Mouse (Mus musculus) thymus, adult 2 months (tissue): ENCODE measurements around the gene Arfgap3. TPM values are rescaled to one million over a fixed set of nuclear protein-coding genes. Genes with fewer than 3 reads are reported as not detected.

Experiments used
- polyA plus RNA-seq: library from polyadenylated mRNA; depleted of rRNA; stranded (reverse); fragments of >200 nt; gene quantifications from 2 replicates; pipeline ENCODE4 v1.2.3, GENCODE M21; 2012; rRNA removed

Gene Arfgap3
- polyA plus RNA-seq, 1 experiment = 23.0 TPM

Other genes with a start within 250 kb of the Arfgap3 start
- 168 and 179 TPM in 2 replicates for gene Rrp7a, start 227.4 kb downstream of the Arfgap3 start, polyA plus RNA-seq
- 108 and 123 TPM in 2 replicates for gene Poldip3, start 200.9 kb downstream of the Arfgap3 start, polyA plus RNA-seq
- gene Cyb5r3, start 177.7 kb downstream of the Arfgap3 start, polyA plus RNA-seq = 60.5 and 61.7 TPM in 2 replicates
- 5.4 and 6.4 TPM in 2 replicates for gene A4galt, start 98.5 kb downstream of the Arfgap3 start, polyA plus RNA-seq
- 25.7 and 30.5 TPM in 2 replicates for gene Pacsin2, start 114.4 kb upstream of the Arfgap3 start, polyA plus RNA-seq
- gene Ttll1, start 160.6 kb upstream of the Arfgap3 start, polyA plus RNA-seq = 9.7 and 10.9 TPM in 2 replicates
- 11.0 and 14.7 TPM in 2 replicates for gene Bik, start 176.6 kb upstream of the Arfgap3 start, polyA plus RNA-seq
- gene Tspo, start 213.3 kb upstream of the Arfgap3 start, polyA plus RNA-seq = 465 and 584 TPM in 2 replicates
- gene Mcat, start 213.5 kb upstream of the Arfgap3 start, polyA plus RNA-seq = 31.9 and 39.9 TPM in 2 replicates
- 105 and 119 TPM in 2 replicates for gene Ttll12, start 244.9 kb upstream of the Arfgap3 start, polyA plus RNA-seq